In genomic region chr5:53496846-53497549, GRCm38 (mm10) we compare ENCODE assay signal across 13 mouse cellular contexts. TPM values are rescaled to one million over a fixed set of nuclear protein-coding genes. Genes with fewer than 3 reads are reported as not detected.
DNase-seq lines count a peak whose midpoint lies in the region; ATAC-seq and TF ChIP-seq lines count a peak whose summit lies in the region.
"Had no signal": no experiment of that assay in that cellular context is flagged by ENCODE, and none has a peak within 500 bp of the region (broad histone marks: within the 10 kb centered on the region; RNA-seq: fewer than 3 reads in every experiment).

No protein-coding gene starts in this region.

- no peak overlapping the region for H3K4me3 ChIP-seq in heart, embryonic 11.5 days (ENCODE audit: low read depth, low read length)
- no peak overlapping the region for H3K4me3 ChIP-seq in lung, postnatal 0 days (ENCODE audit: low read depth, low read length)
- H3K4me3 ChIP-seq: hindbrain, embryonic 12.5 days had no signal

- DNase-seq in heart, adult 8-10 months (ENCODE audit: low spot score): peak; percentile 82
- DNase-seq in Patski (ENCODE audit: low read depth, low spot score): peak; percentile 87
- peak; percentile 41 for DNase-seq in heart, postnatal 4 days
- peak; percentile 47 for DNase-seq in lung, postnatal 0 days (ENCODE audit: low spot score)
- DNase-seq in left cerebral cortex, postnatal 25 days (ENCODE audit: low spot score in 2 of 2): no peak
- DNase-seq: adrenal gland, postnatal 25 days; cerebellum, adult 2 months; left cerebral cortex, postnatal 4 days; right cerebral cortex, postnatal 4 days had no signal

- ATAC-seq in heart, embryonic 11.5 days (replicated peaks; ENCODE audit: insufficient number of reproducible peaks, low FRiP score, low TSS enrichment): no peak
- ATAC-seq in Patski: peak; percentile 85
- peak; percentile 46; the same call in 1 of the 2 replicates for ATAC-seq in lung, postnatal 0 days
- no peak for ATAC-seq in erythroblast, adult 5-6 weeks (replicated peaks; ENCODE audit: low FRiP score, poor library complexity, severe bottlenecking)
- ATAC-seq in cerebellum, adult (ENCODE audit: insufficient number of reproducible peaks, low FRiP score, low TSS enrichment): no peak

- intact Hi-C loops in left cerebral cortex, postnatal 25 days (cut with DNase I): no loop called here

- no peaks in the 10 kb centered on the region for H3K4me1 ChIP-seq in heart, embryonic 11.5 days (ENCODE audit: control insufficient read depth, insufficient read depth, low read length)
- H3K4me1 ChIP-seq in lung, postnatal 0 days (ENCODE audit: insufficient read depth, low read depth, low read length): no peaks in the 10 kb centered on the region
- H3K4me1 ChIP-seq: hindbrain, embryonic 12.5 days had no signal

- no peaks in the 10 kb centered on the region for H3K9me3 ChIP-seq in heart, embryonic 11.5 days (replicated peaks; ENCODE audit: control insufficient read depth, low read length)
- no peaks in the 10 kb centered on the region for H3K9me3 ChIP-seq in lung, postnatal 0 days (ENCODE audit: low read length)
- H3K9me3 ChIP-seq: hindbrain, embryonic 12.5 days had no signal

- H3K4me2 ChIP-seq in heart, embryonic 11.5 days: no peak overlapping the region
- H3K4me2 ChIP-seq in lung, postnatal 0 days (replicated peaks; ENCODE audit: low read depth, low read length): no peak overlapping the region
- H3K4me2 ChIP-seq: hindbrain, embryonic 12.5 days had no signal

- POLR2A ChIA-PET in Patski (lab: Charles Lee): no interaction called here

- no peak for TF ChIP-seq EP300 in lung, postnatal 0 days (IDR thresholded peaks at IDR 0.05)

- CTCF ChIA-PET in Patski (lab: Charles Lee): interaction anchor here (0.8 to 1.4 kb wide), 3 partner anchors 68 to 123 kb away, joined by 3 to 4 read pairs (median 3); no protein-coding TSS in a partner anchor

- no peak overlapping the region for H3K9ac ChIP-seq in heart, embryonic 11.5 days (ENCODE audit: low read depth, low read length)
- H3K9ac ChIP-seq in lung, postnatal 0 days (replicated peaks; ENCODE audit: low read depth): no peak overlapping the region
- H3K9ac ChIP-seq: hindbrain, embryonic 12.5 days had no signal

- no peak overlapping the region for H3K27ac ChIP-seq in heart, embryonic 11.5 days (ENCODE audit: low read depth, low read length)
- no peak overlapping the region for H3K27ac ChIP-seq in lung, postnatal 0 days (ENCODE audit: low read length)
- H3K27ac ChIP-seq: hindbrain, embryonic 12.5 days had no signal

- WGBS in heart, embryonic 11.5 days (ENCODE audit: insufficient replicate concordance): 71% methylated on average over 9 of the region's 9 CpGs
- 42% methylated on average over 9 of the region's 9 CpGs for WGBS in lung, postnatal 0 days

- TF ChIP-seq CTCF in Patski (IDR thresholded peaks at IDR 0.05): no peak
- TF ChIP-seq CTCF in lung, postnatal 0 days (IDR thresholded peaks at IDR 0.05): no peak

- in situ Hi-C loops in Patski (cut with MboI; ENCODE audit: low pct_unique_long_range_greater_than_20kb): no loop called here

- no peaks in the 10 kb centered on the region for H3K36me3 ChIP-seq in heart, embryonic 11.5 days (ENCODE audit: control insufficient read depth, insufficient read depth, low read length)
- H3K36me3 ChIP-seq in lung, postnatal 0 days (ENCODE audit: insufficient read depth, low read length): no peaks in the 10 kb centered on the region
- H3K36me3 ChIP-seq: hindbrain, embryonic 12.5 days had no signal

- H3K27me3 ChIP-seq in heart, embryonic 11.5 days (ENCODE audit: control insufficient read depth, insufficient read depth, low read length): no peaks in the 10 kb centered on the region
- H3K27me3 ChIP-seq in Patski: no peaks in the 10 kb centered on the region
- H3K27me3 ChIP-seq in lung, postnatal 0 days (replicated peaks; ENCODE audit: insufficient read depth, low read length): no peaks in the 10 kb centered on the region
- H3K27me3 ChIP-seq: hindbrain, embryonic 12.5 days had no signal

RNA-seq across cellular contexts. Expression of gene Rbpj, which starts 31.0 kb away (rescaled TPM):
- 10 to 100 TPM; 23.6 to 26.3 (median 25.9) TPM for total RNA-seq in heart, adult 8-10 months (2022)
- polyA plus RNA-seq in heart, embryonic 11.5 days (2014; fragmentation: Nextera tagmentation; extraction: Ambion mirVana): 22.0 and 26.3 TPM in 2 replicates
- 64.2 TPM for polyA plus RNA-seq in Patski (2021)
- 10 to 100 TPM; 36.7 to 42.4 TPM for total RNA-seq in heart, postnatal 4 days (2021)
- polyA plus RNA-seq in lung, postnatal 0 days (2015; fragmentation: Nextera tagmentation; extraction: Ambion mirVana): 22.7 and 22.9 TPM in 2 replicates
- total RNA-seq in left cerebral cortex, postnatal 25 days (2021): 10 to 100 TPM; 23.8 to 26.4 TPM
- total RNA-seq in erythroblast, adult 5-6 weeks (2015; ENCODE audit: low replicate concordance): 13.4 and 15.2 TPM in 2 replicates
- total RNA-seq in erythroblast, adult 5-6 weeks (2017; ENCODE audit: low replicate concordance): 9.6 and 10.0 TPM in 2 replicates

Comparison
In these comparisons a context has a peak if more than half of its experiments do, and no peak if none do; other contexts are left out.
1. DNase-seq: peak in heart, adult 8-10 months (single experiment), Patski (single experiment), heart, postnatal 4 days (single experiment) and lung, postnatal 0 days (single experiment); none in left cerebral cortex, postnatal 25 days (0 of 2).
2. ATAC-seq: peak in Patski (single experiment) and lung, postnatal 0 days (single experiment); none in heart, embryonic 11.5 days (single experiment), erythroblast, adult 5-6 weeks (single experiment) and cerebellum, adult (single experiment).